Mouse (Mus musculus): ENCODE results near the gene Mn1. TPM values are rescaled to one million over a fixed set of nuclear protein-coding genes. Genes with fewer than 3 reads are reported as not detected.
A peak's percentile ranks its signal among the peaks of the same experiment; 100 is the strongest.

Gene Mn1
- polyA plus RNA-seq, 1 experiment from 2014 or later, result 6.9 TPM

DNA sequence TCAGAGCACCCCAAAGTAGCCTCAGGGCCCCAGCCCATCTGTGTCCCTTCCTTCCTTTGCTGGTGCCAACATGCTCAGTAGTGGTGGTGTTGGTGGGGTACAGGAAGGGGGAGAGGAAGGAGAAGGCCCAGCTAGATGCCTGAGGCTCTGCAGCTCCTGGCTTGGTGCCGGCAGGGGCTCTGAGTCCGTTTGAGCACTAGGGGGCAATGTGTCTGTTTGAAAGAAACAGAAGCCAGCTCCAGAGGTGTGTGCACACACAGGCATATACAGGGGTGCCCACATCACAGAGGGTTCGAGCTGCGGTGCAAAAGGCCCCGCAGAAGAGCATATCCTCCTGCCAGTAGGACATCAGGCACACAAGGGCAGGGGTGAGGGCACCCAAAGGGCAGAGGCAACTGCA lies 3.0 kb upstream of the Mn1 start:
- H3K27me3 ChIP-seq (ENCODE audit: control insufficient read depth, insufficient read depth, low read length), result peaks cover 19% of the 10 kb centered on the region
- ATAC-seq (ENCODE audit: insufficient number of reproducible peaks, insufficient read depth, low FRiP score, low read depth), result no peak

DNA sequence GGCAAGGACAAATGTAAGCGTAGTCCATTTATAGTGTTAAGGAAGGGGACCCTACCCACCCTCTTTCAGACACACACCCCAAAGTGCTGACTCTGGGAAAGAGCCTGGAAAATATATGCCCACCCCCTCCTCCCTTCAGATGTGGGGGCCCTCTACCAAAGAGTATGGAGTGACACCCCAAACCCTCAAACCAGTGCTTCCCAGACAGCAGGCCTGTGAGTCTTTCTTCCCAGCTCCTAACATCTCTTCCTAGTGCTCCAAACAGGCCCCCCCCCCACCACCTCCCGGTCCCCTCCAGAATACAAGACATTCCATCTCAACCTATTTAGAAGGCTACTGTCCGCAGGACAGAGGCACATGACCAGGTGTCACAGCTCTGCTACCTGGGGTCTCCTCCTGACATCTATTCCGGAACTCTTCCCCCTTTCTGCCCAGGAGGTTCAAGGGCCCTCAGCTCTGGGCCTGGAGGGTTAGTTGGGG lies 2.4 kb upstream of the Mn1 start:
- peaks cover 2% of the 10 kb centered on the region; the same call in 1 of the 2 replicates for H3K36me3 ChIP-seq (ENCODE audit: control insufficient read depth, insufficient read depth, low read length)
- no peak overlapping the region for H3K4me3 ChIP-seq (ENCODE audit: control insufficient read depth in 1 of 2, insufficient read depth in 1 of 2, low read depth in 1 of 2, low read length in 2 of 2)
- no peak for ATAC-seq (ENCODE audit: insufficient number of reproducible peaks, insufficient read depth, low FRiP score, low read depth)
- WGBS, result 54% methylated on average over 4 of the region's 4 CpGs
- no peak overlapping the region for H3K4me2 ChIP-seq (ENCODE audit: low read length)
- H3K4me1 ChIP-seq (ENCODE audit: control insufficient read depth in 2 of 2, insufficient read depth in 2 of 2, low read length in 2 of 2), result peaks cover 12 to 27% of the 10 kb centered on the region in 2 experiments; a peak in 3 of 4 replicates
- no peak overlapping the region for H3K9ac ChIP-seq (ENCODE audit: low read length)
- no peaks in the 10 kb centered on the region for H3K9me3 ChIP-seq (ENCODE audit: control insufficient read depth, low read length)
- no peak overlapping the region for H3K27ac ChIP-seq (replicated peaks in 1 of 2; ENCODE audit: control insufficient read depth in 1 of 2, insufficient read depth in 1 of 2, low read depth in 2 of 2, low read length in 2 of 2)
- peaks cover 19% of the 10 kb centered on the region for H3K27me3 ChIP-seq (ENCODE audit: control insufficient read depth, insufficient read depth, low read length)

More for the DNA sequence above, 3.0 kb upstream of the Mn1 start:
- Histone ChIP-seq H3K9me3 (ENCODE audit: control insufficient read depth, low read length) (no peaks in the 10 kb centered on the region), H3K4me1 (ENCODE audit: control insufficient read depth in 2 of 2, insufficient read depth in 2 of 2, low read length in 2 of 2) (peaks cover 9 to 26% of the 10 kb centered on the region in 2 experiments; a peak in 3 of 4 replicates), H3K4me3 (ENCODE audit: control insufficient read depth in 1 of 2, insufficient read depth in 1 of 2, low read depth in 1 of 2, low read length in 2 of 2) (no peak overlapping the region), H3K27ac (replicated peaks in 1 of 2; ENCODE audit: control insufficient read depth in 1 of 2, insufficient read depth in 1 of 2, low read depth in 2 of 2, low read length in 2 of 2) (no peak overlapping the region), H3K9ac (ENCODE audit: low read length) (no peak overlapping the region), H3K4me2 (ENCODE audit: low read length) (no peak overlapping the region), H3K36me3 (ENCODE audit: control insufficient read depth, insufficient read depth, low read length) (no peaks in the 10 kb centered on the region)
- WGBS, result 1% methylated on average over 5 of the region's 5 CpGs

DNA sequence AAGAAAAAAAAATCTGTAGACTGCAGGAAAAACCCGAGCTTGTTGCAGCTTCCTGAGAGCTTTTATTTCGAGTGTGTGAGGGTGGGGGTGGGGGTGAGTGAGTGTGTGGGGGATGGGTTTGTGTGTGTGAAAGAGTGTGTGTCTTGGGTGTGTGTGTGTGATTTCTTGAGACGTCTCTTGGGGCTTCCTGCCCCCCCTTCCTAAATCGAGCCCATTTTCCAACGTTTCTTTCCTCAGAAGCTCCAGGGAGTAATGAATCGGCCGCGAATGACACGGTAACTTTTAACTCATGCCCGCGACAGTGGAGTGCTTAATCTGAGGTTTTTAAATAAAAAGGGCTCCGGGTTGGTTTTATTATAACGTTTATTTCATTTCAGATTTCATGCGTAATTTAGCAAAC lies 1.6 kb upstream of the Mn1 start:
- Histone ChIP-seq H3K36me3 (ENCODE audit: control insufficient read depth, insufficient read depth, low read length) (peaks cover 9% of the 10 kb centered on the region), H3K4me2 (ENCODE audit: low read length) (peak overlapping the region; percentile 98), H3K9ac (ENCODE audit: low read length) (peak overlapping the region; percentile 18; the same call in 1 of the 2 replicates), H3K27ac (replicated peaks in 1 of 2; ENCODE audit: control insufficient read depth in 1 of 2, insufficient read depth in 1 of 2, low read depth in 2 of 2, low read length in 2 of 2) (no peak overlapping the region), H3K9me3 (ENCODE audit: control insufficient read depth, low read length) (no peaks in the 10 kb centered on the region), H3K4me1 (ENCODE audit: control insufficient read depth in 2 of 2, insufficient read depth in 2 of 2, low read length in 2 of 2) (peaks cover 19 to 31% of the 10 kb centered on the region in 2 experiments; a peak in 3 of 4 replicates), H3K27me3 (ENCODE audit: control insufficient read depth, insufficient read depth, low read length) (peaks cover 19% of the 10 kb centered on the region), H3K4me3 (ENCODE audit: control insufficient read depth in 1 of 2, insufficient read depth in 1 of 2, low read depth in 1 of 2, low read length in 2 of 2) (peak overlapping the region in 1 of 2 experiments; percentile 89; a peak in 3 of 4 replicates)
- ATAC-seq (ENCODE audit: insufficient number of reproducible peaks, insufficient read depth, low FRiP score, low read depth), result no peak
- 7% methylated on average over 14 of the region's 14 CpGs for WGBS

DNA sequence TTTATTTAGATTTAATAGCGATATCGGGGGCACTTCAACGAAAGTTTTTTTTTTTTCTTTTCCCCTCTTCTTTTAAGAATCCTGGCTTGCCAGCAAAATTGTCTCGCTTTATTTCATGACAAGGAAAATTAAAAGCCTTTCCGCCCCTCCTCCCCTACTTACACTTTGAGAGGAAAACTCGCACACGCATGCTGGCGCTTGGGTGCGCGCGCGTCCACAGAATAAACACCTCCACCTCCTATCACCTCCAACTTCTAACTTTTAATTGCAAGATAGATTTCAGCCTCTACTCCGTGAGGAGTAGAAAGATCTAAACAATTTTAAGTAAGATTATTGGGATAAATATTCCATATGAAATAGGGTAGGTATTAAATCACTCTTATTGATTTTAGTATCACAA lies 1.1 kb upstream of the Mn1 start:
- peak overlapping the region; percentile 98 for H3K4me2 ChIP-seq (ENCODE audit: low read length)
- no peak overlapping the region for H3K27ac ChIP-seq (replicated peaks in 1 of 2; ENCODE audit: control insufficient read depth in 1 of 2, insufficient read depth in 1 of 2, low read depth in 2 of 2, low read length in 2 of 2)
- H3K4me3 ChIP-seq (ENCODE audit: control insufficient read depth in 1 of 2, insufficient read depth in 1 of 2, low read depth in 1 of 2, low read length in 2 of 2), result peak overlapping the region; percentile 51 to 89
- no peak for ATAC-seq (ENCODE audit: insufficient number of reproducible peaks, insufficient read depth, low FRiP score, low read depth)
- peaks cover 16 to 34% of the 10 kb centered on the region in 2 experiments; a peak in 3 of 4 replicates for H3K4me1 ChIP-seq (ENCODE audit: control insufficient read depth in 2 of 2, insufficient read depth in 2 of 2, low read length in 2 of 2)
- H3K27me3 ChIP-seq (ENCODE audit: control insufficient read depth, insufficient read depth, low read length), result peaks cover 21% of the 10 kb centered on the region
- peaks cover 13% of the 10 kb centered on the region for H3K36me3 ChIP-seq (ENCODE audit: control insufficient read depth, insufficient read depth, low read length)
- H3K9ac ChIP-seq (ENCODE audit: low read length), result peak overlapping the region; percentile 84
- WGBS, result 4% methylated on average over 13 of the region's 13 CpGs
- no peaks in the 10 kb centered on the region for H3K9me3 ChIP-seq (ENCODE audit: control insufficient read depth, low read length)

DNA sequence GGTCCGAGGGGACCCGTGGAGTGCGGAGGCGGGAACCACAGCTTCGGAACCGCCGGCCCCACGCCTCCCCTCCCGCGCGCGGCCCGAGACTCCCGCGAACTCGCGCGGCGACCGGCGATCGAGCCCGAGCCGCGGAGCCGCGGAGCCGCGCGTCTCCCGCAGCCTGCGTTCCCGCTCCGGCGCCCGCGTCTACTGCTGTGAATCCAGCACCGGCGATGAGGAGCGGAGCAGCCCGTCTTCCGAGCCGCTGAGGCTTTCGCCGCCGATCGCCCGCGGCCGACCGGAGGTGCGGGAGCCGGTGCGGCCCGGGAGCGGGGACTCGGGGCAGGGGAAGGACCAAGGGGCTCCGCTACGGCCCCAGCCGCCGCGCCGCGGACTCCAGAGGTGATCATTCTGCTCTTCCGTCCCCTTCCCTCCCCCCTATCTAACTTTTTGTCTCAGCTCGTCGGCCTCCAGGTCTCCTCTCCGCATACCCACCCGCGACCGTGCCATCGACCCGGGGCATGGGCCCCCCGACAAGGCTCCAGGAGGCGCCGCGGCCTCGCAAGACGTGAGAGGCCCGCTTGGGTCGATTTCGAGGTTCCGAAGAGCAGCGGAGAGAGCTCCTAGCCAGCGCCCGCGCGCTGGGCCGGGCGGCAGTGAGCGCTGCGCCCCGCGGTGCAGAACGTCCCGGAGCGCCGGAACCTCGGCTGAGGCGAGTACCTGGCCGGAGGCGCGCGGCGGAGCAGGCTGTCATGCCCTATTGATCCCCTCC lies 393 bp downstream of the Mn1 start:
- Histone ChIP-seq H3K27me3 (ENCODE audit: control insufficient read depth, insufficient read depth, low read length) (peaks cover 27% of the 10 kb centered on the region), H3K36me3 (ENCODE audit: control insufficient read depth, insufficient read depth, low read length) (peaks cover 24% of the 10 kb centered on the region), H3K4me1 (ENCODE audit: control insufficient read depth in 2 of 2, insufficient read depth in 2 of 2, low read length in 2 of 2) (peaks cover 26 to 44% of the 10 kb centered on the region in 2 experiments), H3K9ac (ENCODE audit: low read length) (peak overlapping the region; percentile 84), H3K4me3 (ENCODE audit: control insufficient read depth in 1 of 2, insufficient read depth in 1 of 2, low read depth in 1 of 2, low read length in 2 of 2) (peak overlapping the region; percentile 51 to 89), H3K27ac (replicated peaks in 1 of 2; ENCODE audit: control insufficient read depth in 1 of 2, insufficient read depth in 1 of 2, low read depth in 2 of 2, low read length in 2 of 2) (peak overlapping the region; percentile 47 to 88; a peak in 3 of 4 replicates), H3K9me3 (ENCODE audit: control insufficient read depth, low read length) (no peaks in the 10 kb centered on the region), H3K4me2 (ENCODE audit: low read length) (peak overlapping the region; percentile 98)
- ATAC-seq (ENCODE audit: insufficient number of reproducible peaks, insufficient read depth, low FRiP score, low read depth), result no peak
- under 1% methylated on average over 88 of the region's 105 CpGs for WGBS

DNA sequence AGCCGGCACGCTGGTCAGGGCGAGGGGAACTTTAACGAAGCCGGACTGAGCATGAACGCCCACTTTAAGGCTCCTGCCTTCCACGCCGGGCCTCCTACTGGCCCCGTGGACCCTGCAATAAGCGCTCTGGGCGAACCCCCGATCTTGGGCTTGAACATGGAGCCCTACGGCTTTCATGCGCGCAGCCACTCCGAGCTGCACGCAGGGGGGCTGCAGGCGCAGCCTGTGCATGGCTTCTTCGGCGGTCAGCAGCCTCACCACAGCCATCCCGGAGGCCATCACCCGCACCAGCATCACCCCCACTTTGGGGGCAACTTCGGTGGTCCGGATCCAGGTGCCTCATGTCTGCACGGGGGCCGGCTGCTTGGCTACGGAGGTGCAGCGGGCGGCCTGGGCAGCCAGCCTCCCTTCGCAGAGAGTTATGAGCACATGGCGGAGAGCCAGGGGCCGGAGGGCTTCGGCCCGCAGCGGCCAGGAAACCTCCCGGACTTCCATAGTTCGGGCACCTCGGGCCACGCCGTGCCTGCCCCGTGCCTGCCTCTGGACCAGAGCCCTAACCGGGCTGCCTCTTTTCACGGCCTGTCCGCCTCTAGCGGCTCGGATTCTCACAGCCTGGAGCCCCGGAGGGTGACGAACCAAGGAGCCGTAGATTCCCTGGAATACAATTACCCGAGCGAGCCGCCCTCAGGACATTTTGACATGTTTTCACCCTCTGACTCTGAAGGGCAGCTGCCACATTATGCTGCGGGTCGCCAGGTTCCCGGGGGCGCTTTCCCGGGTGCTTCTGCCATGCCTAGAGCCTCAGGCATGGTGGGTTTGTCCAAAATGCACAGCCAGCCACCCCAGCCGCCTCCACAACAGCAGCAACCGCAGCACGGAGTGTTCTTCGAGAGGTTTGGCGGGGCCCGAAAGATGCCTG lies 1.3 kb downstream of the Mn1 start:
- Histone ChIP-seq H3K4me3 (ENCODE audit: control insufficient read depth in 1 of 2, insufficient read depth in 1 of 2, low read depth in 1 of 2, low read length in 2 of 2) (peak overlapping the region; percentile 51 to 89), H3K9me3 (ENCODE audit: control insufficient read depth, low read length) (no peaks in the 10 kb centered on the region), H3K27ac (replicated peaks in 1 of 2; ENCODE audit: control insufficient read depth in 1 of 2, insufficient read depth in 1 of 2, low read depth in 2 of 2, low read length in 2 of 2) (no peak overlapping the region), H3K27me3 (ENCODE audit: control insufficient read depth, insufficient read depth, low read length) (peaks cover 21% of the 10 kb centered on the region), H3K9ac (ENCODE audit: low read length) (peak overlapping the region; percentile 84), H3K4me2 (ENCODE audit: low read length) (peak overlapping the region; percentile 98), H3K4me1 (ENCODE audit: control insufficient read depth in 2 of 2, insufficient read depth in 2 of 2, low read length in 2 of 2) (peaks cover 29 to 44% of the 10 kb centered on the region in 2 experiments), H3K36me3 (ENCODE audit: control insufficient read depth, insufficient read depth, low read length) (peaks cover 28% of the 10 kb centered on the region)
- no peak for ATAC-seq (ENCODE audit: insufficient number of reproducible peaks, insufficient read depth, low FRiP score, low read depth)
- WGBS, result 2% methylated on average over 63 of the region's 63 CpGs

DNA sequence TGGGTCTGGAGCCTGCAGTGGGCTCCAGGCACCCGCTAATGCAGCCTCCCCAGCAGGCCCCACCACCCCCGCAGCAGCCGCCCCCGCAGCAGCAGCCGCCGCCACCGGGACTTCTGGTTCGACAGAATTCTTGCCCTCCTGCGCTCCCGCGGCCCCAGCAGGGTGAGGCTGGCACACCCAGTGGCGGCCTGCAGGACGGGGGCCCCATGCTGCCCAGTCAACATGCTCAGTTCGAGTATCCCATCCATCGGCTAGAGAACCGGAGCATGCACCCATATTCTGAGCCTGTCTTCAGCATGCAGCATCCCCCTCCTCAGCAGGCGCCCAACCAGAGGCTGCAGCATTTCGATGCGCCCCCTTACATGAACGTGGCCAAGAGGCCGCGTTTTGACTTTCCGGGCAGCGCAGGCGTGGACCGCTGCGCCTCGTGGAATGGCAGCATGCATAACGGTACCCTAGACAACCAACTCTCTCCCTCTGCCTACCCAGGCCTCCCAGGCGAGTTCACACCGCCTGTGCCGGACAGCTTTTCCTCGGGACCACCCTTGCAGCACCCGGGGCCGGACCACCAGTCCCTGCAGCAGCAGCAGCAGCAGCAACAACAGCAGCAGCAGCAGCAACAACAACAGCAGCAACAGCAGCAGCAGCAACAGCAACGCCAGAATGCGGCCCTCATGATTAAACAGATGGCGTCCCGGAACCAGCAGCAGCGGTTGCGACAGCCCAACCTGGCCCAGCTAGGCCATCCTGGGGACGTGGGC lies 2.1 kb downstream of the Mn1 start:
- Histone ChIP-seq H3K27me3 (ENCODE audit: control insufficient read depth, insufficient read depth, low read length) (peaks cover 16% of the 10 kb centered on the region), H3K4me1 (ENCODE audit: control insufficient read depth in 2 of 2, insufficient read depth in 2 of 2, low read length in 2 of 2) (peaks cover 29 to 48% of the 10 kb centered on the region in 2 experiments), H3K4me3 (ENCODE audit: control insufficient read depth in 1 of 2, insufficient read depth in 1 of 2, low read depth in 1 of 2, low read length in 2 of 2) (peak overlapping the region; percentile 51 to 89), H3K4me2 (ENCODE audit: low read length) (peak overlapping the region; percentile 98), H3K36me3 (ENCODE audit: control insufficient read depth, insufficient read depth, low read length) (peaks cover 34% of the 10 kb centered on the region), H3K9me3 (ENCODE audit: control insufficient read depth, low read length) (no peaks in the 10 kb centered on the region), H3K27ac (replicated peaks in 1 of 2; ENCODE audit: control insufficient read depth in 1 of 2, insufficient read depth in 1 of 2, low read depth in 2 of 2, low read length in 2 of 2) (no peak overlapping the region), H3K9ac (ENCODE audit: low read length) (peak overlapping the region; percentile 84)
- ATAC-seq (ENCODE audit: insufficient number of reproducible peaks, insufficient read depth, low FRiP score, low read depth), result no peak
- 15% methylated on average over 42 of the region's 42 CpGs for WGBS

All from heart, embryonic 14.5 days (tissue).